Mouse (Mus musculus): ENCODE results near the gene Id2. TPM values are rescaled to one million over a fixed set of nuclear protein-coding genes. Genes with fewer than 3 reads are reported as not detected.

Gene Id2
- total and polyA plus RNA-seq, 2 experiments from 2014 or later, result 146 to 200 TPM

- H3K9ac ChIP-seq (replicated peaks; ENCODE audit: low read length, poor library complexity, severe bottlenecking), result no peak overlapping the region
- H3K4me1 ChIP-seq (ENCODE audit: insufficient read depth, low read length), result no peaks in the 10 kb centered on the region
- no peak overlapping the region for H3K27ac ChIP-seq (ENCODE audit: low read depth, low read length)
- H3K4me2 ChIP-seq (ENCODE audit: low read depth, low read length, poor library complexity, severe bottlenecking), result no peak overlapping the region
- no peak for TF ChIP-seq CTCF (IDR thresholded peaks at IDR 0.05)
- ATAC-seq (ENCODE audit: low FRiP score) (no peak), DNase-seq (ENCODE audit: low spot score) (no peak)
- no peaks in the 10 kb centered on the region for H3K27me3 ChIP-seq (ENCODE audit: insufficient read depth, low read length)
- 94% methylated on average over 2 of the region's 2 CpGs for WGBS
- H3K9me3 ChIP-seq (ENCODE audit: low read length), result no peaks in the 10 kb centered on the region
- H3K4me3 ChIP-seq (ENCODE audit: low read depth, low read length), result no peak overlapping the region
- H3K36me3 ChIP-seq (ENCODE audit: insufficient read depth, low read length), result peaks cover 22% of the 10 kb centered on the region
Measured at GRCm38 (mm10) chr12:25044056-25044455, 52.9 kb downstream of the Id2 start.

Other genes starting within 250 kb of the Id2 start
- 295 and 357 TPM in 2 replicates for gene Kidins220, start 122.2 kb downstream of the Id2 start, total RNA-seq (2014; rRNA removed)
- gene Kidins220, start 122.2 kb downstream of the Id2 start, polyA plus RNA-seq (2015; fragmentation: Nextera tagmentation; extraction: Ambion mirVana), result 98.2 and 104 TPM in 2 replicates

All from midbrain, postnatal 0 days (tissue).